Mouse (Mus musculus): ENCODE measurements at regions not wholly inside any gene's neighbourhood (a gene's known extent, or its start where the extent isn't known, plus 50 kb on each side); places are given as distances from the start of the nearest gene placed in this dataset.

DNA sequence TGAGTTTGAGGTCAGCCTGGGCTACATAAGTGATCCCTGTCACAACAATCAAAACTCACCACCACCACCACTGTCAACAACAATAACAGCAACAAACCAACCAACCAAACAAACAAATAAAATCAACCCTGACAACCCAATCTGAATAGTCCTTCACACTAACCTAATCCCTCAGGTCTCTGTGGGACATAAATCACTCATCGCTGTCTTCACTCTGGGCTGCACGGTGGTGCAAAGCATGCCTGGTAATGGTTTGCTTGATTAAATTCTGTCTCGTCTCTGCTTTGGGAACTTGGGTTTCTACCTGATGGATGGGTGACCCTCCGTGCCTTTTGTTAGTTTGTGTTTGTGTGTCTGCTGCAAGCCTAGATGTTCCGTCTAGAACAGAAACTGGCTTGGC lies 100.6 kb downstream of the Slc17a6 start:
- no peak overlapping the region for H3K4me2 ChIP-seq (replicated peaks)

DNA sequence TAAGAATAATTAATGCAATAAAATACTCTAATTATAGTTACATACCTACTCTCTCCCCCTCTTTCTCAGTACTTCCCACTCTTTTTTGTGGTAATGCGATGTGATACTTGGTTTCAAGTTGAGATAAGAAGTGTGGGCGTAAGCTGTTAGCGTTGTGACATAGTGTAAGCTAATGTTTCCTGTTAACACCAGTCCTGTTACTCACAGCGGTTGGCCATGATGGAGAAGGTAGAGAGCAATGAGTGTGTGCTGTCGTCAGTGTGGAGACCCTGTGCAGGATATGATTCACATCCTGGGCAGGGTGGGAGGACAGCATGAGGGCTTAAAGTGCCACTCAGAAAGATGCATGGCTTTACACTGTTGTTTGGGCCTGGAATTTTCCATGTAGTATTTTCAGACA lies 102.1 kb downstream of the Slc17a6 start:
- Histone ChIP-seq H3K9ac (no peak overlapping the region), H3K27ac (no peak overlapping the region), H3K4me3 (no peak overlapping the region), H3K36me3 (no peaks in the 10 kb centered on the region), H3K27me3 (no peaks in the 10 kb centered on the region), H3K4me1 (no peaks in the 10 kb centered on the region), H3K9me3 (no peaks in the 10 kb centered on the region), H3K4me2 (replicated peaks) (no peak overlapping the region)
- 73% methylated on average over 5 of the region's 5 CpGs for WGBS
- no peak for ATAC-seq (ENCODE audit: low FRiP score, low read depth)

More for the DNA sequence above, 100.6 kb downstream of the Slc17a6 start:
- Histone ChIP-seq H3K4me1 (no peaks in the 10 kb centered on the region), H3K36me3 (no peaks in the 10 kb centered on the region), H3K4me3 (no peak overlapping the region), H3K27ac (no peak overlapping the region), H3K27me3 (no peaks in the 10 kb centered on the region), H3K9me3 (no peaks in the 10 kb centered on the region), H3K9ac (no peak overlapping the region)
- WGBS = 35% methylated on average over 5 of the region's 5 CpGs
- ATAC-seq (ENCODE audit: low FRiP score, low read depth) = no peak

DNA sequence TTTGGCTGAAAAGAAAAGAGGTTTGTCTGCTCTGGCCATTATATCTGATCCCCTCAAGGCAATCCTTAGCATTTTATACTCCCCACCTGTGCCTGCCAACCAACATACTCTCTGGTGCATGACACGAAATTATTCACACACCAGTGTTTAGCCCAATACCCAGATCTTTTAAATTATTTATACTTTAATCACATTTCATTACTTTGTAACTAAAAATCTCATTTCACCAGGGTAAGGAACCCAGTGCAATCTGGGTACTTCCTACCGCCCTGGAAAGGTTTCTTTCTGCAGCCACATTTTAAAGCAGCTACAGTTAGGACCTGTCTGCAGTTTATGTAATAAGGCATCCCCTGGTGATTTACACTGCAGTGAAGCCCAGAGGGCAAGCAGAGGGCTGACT lies 114.5 kb downstream of the Slc17a6 start:
- peak; percentile 24; the same call in 1 of the 2 replicates for ATAC-seq (ENCODE audit: low FRiP score, low read depth)
- 11% methylated on average over 2 of the region's 2 CpGs for WGBS
- H3K4me1 ChIP-seq = peaks cover 10% of the 10 kb centered on the region; the same call in 1 of the 2 replicates
- H3K4me2 ChIP-seq (replicated peaks) = no peak overlapping the region
- H3K9ac ChIP-seq = no peak overlapping the region
- H3K27ac ChIP-seq = 0 out of 2 replicates have a peak overlapping the region, but pooled peaks have one; percentile 39
- no peaks in the 10 kb centered on the region for H3K27me3 ChIP-seq
- H3K36me3 ChIP-seq = no peaks in the 10 kb centered on the region
- H3K9me3 ChIP-seq = no peaks in the 10 kb centered on the region
- H3K4me3 ChIP-seq = no peak overlapping the region

DNA sequence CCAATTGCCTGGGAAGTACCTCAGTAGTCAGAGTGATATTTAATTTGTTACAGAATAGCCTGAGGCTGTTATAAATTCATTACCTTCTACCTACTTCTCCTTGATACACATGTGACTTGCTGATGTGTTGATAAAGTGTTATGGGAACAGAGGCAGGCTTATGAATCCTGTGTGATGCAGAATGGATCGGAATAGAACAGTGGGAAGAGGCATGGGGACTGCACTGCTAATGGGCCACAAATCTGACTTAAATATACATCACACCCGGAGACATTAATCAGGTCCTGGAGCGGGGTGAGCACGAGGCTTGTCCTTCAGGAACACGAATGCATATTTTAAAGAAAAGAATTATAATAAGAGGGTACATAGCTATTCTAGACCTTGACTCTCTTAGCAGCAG lies 117.8 kb downstream of the Slc17a6 start:
- H3K9me3 ChIP-seq = no peaks in the 10 kb centered on the region
- H3K4me3 ChIP-seq = no peak overlapping the region
- no peak overlapping the region for H3K4me2 ChIP-seq (replicated peaks)
- WGBS = 75% methylated on average over 5 of the region's 5 CpGs
- H3K27ac ChIP-seq = no peak overlapping the region
- H3K4me1 ChIP-seq = peaks cover 14% of the 10 kb centered on the region; the same call in 1 of the 2 replicates
- no peak for ATAC-seq (ENCODE audit: low FRiP score, low read depth)
- H3K27me3 ChIP-seq = no peaks in the 10 kb centered on the region
- no peak overlapping the region for H3K9ac ChIP-seq
- H3K36me3 ChIP-seq = no peaks in the 10 kb centered on the region

DNA sequence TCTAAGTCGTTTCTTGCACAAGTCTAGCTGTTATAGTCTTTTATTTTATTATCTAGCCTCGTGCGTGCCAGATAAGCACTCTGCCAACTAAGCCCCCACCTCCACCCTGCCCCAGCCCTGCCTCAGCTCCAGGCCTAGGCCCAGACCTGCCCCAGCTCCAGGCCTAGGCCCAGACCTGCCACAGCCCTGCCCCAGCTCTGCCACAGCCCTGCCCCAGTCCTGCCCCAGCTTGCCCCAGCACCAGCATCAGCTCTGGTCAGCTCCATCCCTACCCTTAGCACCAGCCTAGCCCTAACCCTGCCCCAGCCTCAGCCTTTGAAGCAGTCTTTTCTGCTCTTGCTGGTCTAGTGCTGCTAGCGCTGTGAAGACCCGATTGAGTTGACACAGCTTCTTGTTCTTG lies 119.1 kb downstream of the Slc17a6 start:
- Histone ChIP-seq H3K9ac (no peak overlapping the region), H3K9me3 (no peaks in the 10 kb centered on the region), H3K4me1 (peaks cover 14% of the 10 kb centered on the region; the same call in 1 of the 2 replicates), H3K36me3 (no peaks in the 10 kb centered on the region), H3K27me3 (no peaks in the 10 kb centered on the region), H3K4me2 (replicated peaks) (no peak overlapping the region), H3K4me3 (no peak overlapping the region), H3K27ac (no peak overlapping the region)
- WGBS = 71% methylated on average over 5 of the region's 5 CpGs
- no peak for ATAC-seq (ENCODE audit: low FRiP score, low read depth)

DNA sequence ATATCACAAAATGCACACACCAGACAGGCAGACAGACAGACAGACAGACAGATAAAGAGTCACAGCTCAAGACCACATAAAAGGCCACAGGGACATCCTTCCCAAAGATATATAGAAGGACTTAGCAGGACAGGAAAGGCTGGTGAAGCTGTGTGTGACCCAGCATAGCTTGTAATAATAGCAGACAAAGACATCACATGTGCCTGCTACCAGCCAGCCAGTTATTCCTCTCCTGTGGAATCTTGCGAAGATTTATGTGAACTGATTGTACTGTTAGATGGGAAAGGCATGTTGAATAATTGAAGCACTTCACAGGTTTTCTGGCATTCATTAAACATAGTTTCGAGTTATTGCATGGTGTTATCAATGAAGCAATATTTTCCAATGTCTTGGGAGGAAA lies 119.1 kb upstream of the Gas2 start:
- Histone ChIP-seq H3K4me1 (peaks cover 4% of the 10 kb centered on the region; the same call in 1 of the 2 replicates), H3K36me3 (no peaks in the 10 kb centered on the region), H3K27me3 (no peaks in the 10 kb centered on the region), H3K4me3 (no peak overlapping the region), H3K9me3 (no peaks in the 10 kb centered on the region), H3K9ac (no peak overlapping the region), H3K27ac (no peak overlapping the region), H3K4me2 (replicated peaks) (no peak overlapping the region)
- ATAC-seq (ENCODE audit: low FRiP score, low read depth) = no peak
- WGBS = 69% methylated on average over 2 of the region's 2 CpGs

DNA sequence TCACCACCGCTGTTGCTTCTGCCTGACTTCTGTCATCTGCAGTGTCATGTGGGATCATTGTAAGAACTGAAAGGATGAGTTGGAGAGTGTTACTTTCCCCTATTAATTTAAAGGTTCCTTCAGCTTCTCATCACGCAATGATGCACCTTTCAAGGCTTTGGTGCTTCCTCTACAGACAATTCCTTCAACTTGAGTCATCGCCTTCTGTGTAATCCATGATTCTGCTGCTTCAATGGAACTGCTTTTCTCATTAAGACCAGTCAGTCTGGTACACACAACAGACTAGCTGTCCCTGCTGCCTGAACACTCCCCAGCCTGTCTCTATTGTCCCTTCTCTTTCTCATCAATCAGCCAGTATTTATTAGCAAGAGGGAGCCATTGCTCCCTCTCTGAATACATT lies 116.2 kb upstream of the Gas2 start:
- no peak for ATAC-seq (ENCODE audit: low FRiP score, low read depth)

DNA sequence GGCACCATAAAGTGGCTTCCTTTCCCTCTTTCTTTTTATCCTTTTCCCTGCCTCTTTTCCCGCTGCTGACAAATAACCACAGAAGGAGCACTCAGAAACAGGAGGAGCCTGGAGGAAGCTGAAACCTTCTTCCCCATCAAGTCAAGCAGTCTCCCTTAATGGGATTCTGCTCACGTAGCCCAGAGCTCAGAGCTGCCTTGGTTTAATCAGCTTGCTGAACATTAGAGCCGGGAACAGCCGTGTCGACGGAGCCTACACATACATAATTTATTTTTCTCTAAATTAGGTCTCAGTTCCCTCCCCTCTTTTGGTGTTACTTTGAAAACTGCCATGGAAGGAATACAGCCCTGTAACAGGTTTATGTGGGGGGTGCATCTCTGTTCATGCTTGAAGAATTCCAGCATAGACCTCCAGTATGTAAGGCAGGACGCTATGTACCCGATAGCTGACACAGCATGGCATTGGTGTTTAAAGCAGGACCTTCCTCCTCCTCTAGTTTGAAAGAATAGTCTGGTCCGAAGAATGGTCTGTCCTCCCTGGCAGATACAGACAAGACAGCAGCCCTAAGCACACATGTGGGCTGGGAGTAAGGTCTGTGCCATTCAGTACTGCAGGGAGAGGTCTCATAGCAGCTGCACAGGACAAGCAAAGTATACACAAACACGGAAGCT lies 113.0 kb upstream of the Gas2 start:
- H3K4me3 ChIP-seq = no peak overlapping the region
- 39% methylated on average over 10 of the region's 10 CpGs for WGBS
- H3K4me2 ChIP-seq (replicated peaks) = no peak overlapping the region; the same call in 1 of the 2 replicates
- H3K27ac ChIP-seq = no peak overlapping the region
- H3K36me3 ChIP-seq = no peaks in the 10 kb centered on the region
- no peak overlapping the region for H3K9ac ChIP-seq
- H3K4me1 ChIP-seq = no peaks in the 10 kb centered on the region
- H3K9me3 ChIP-seq = no peaks in the 10 kb centered on the region
- H3K27me3 ChIP-seq = no peaks in the 10 kb centered on the region
- peak; percentile 36; the same call in 1 of the 2 replicates for ATAC-seq (ENCODE audit: low FRiP score, low read depth)

More for the DNA sequence above, 116.2 kb upstream of the Gas2 start:
- no peak overlapping the region for H3K9ac ChIP-seq
- 91% methylated on average over 3 of the region's 3 CpGs for WGBS
- H3K27ac ChIP-seq = no peak overlapping the region
- no peak overlapping the region for H3K4me3 ChIP-seq
- peaks cover 4% of the 10 kb centered on the region; the same call in 1 of the 2 replicates for H3K4me1 ChIP-seq
- no peaks in the 10 kb centered on the region for H3K9me3 ChIP-seq
- H3K4me2 ChIP-seq (replicated peaks) = no peak overlapping the region
- H3K27me3 ChIP-seq = no peaks in the 10 kb centered on the region
- H3K36me3 ChIP-seq = no peaks in the 10 kb centered on the region

DNA sequence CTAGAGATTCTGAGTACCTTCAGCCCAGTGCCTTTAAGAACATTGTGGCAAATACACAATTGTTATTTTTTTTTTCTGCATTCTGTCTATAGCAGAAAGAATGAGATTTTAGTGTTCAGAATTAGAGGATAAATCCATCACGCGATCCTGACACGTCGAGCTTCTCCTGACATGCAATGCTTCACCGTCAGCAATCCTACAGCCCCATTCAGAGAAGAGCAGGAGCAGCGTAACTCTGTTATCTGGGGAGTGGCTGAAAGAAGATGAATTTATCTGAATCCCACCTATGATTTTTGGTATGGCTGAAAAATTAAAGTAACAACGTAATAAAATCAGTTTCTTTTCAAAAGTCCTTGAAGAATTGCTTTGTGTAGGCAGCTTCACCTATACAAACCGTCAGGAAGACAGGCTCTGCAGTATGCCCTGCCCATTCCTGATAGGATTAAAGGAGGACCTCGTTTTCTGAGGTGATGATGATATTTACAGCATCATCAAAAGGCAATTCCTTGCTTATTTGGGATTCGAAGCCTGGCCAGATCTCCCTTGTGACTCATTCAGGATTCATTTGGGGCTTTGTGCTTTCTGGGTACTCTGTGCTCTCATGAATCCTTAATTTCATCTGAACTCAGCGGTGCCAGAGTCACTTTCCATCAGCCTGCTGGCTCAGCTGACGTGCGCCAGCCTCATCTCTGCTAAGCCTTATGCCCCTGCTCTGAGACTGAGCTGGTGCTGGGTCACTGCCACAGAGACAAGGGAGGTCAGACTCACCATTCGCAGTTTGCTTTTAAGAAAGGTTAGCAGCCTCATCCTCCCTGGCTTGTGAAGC lies 112.3 kb upstream of the Gas2 start:
- peaks cover 4% of the 10 kb centered on the region; the same call in 1 of the 2 replicates for H3K4me1 ChIP-seq
- H3K36me3 ChIP-seq = no peaks in the 10 kb centered on the region
- no peaks in the 10 kb centered on the region for H3K9me3 ChIP-seq
- 67% methylated on average over 14 of the region's 14 CpGs for WGBS
- no peak overlapping the region for H3K4me3 ChIP-seq
- H3K27me3 ChIP-seq = no peaks in the 10 kb centered on the region
- no peak overlapping the region for H3K9ac ChIP-seq
- no peak overlapping the region for H3K4me2 ChIP-seq (replicated peaks)
- ATAC-seq (ENCODE audit: low FRiP score, low read depth) = no peak
- H3K27ac ChIP-seq = no peak overlapping the region

DNA sequence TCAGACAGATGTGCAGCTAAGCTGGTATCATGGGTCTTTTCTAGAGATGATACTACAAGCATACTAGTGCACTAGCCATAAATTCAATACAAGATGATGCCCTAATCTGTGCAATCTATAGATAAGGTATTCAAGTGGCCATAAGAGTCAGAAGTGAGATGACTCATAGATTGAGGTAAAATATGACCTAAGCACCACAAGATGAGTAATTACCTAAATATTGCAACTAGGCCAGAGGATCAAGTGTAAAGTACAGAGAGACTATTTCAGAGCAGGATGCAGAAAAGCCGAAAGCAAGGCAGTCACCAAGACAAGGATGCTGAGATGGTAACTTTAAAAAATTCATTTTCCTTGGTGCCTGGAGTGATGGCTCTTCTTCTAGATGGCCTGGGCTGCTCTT lies 111.5 kb upstream of the Gas2 start:
- no peaks in the 10 kb centered on the region for H3K36me3 ChIP-seq
- WGBS = 94% methylated on average over 1 of the region's 1 CpGs
- no peak overlapping the region for H3K9ac ChIP-seq
- no peak overlapping the region for H3K4me2 ChIP-seq (replicated peaks)
- H3K9me3 ChIP-seq = no peaks in the 10 kb centered on the region
- no peaks in the 10 kb centered on the region for H3K27me3 ChIP-seq
- H3K4me3 ChIP-seq = no peak overlapping the region
- ATAC-seq (ENCODE audit: low FRiP score, low read depth) = no peak
- H3K27ac ChIP-seq = no peak overlapping the region
- peaks cover 10% of the 10 kb centered on the region; the same call in 1 of the 2 replicates for H3K4me1 ChIP-seq

DNA sequence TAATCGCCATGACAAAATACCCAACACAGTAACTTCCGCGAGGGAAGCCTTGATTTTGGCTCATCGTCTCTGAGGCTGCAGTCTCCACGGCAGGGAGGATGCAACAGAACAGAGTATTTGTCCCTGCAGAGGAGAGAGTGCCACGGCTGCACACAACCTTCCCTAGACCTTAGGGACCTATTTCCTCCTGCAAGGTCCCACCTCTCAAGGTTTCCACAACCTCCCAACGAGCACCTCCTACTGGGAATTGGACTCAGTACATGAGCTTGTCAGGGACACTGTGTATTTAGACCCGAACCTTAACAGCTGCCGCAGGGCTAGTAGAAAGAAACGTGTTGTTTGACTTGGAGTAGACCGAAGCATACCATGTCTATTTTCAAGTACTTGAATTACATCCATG lies 108.8 kb upstream of the Gas2 start:
- Histone ChIP-seq H3K9ac (no peak overlapping the region), H3K9me3 (no peaks in the 10 kb centered on the region), H3K4me2 (replicated peaks) (no peak overlapping the region), H3K4me1 (peaks cover 15% of the 10 kb centered on the region; the same call in 1 of the 2 replicates), H3K27ac (no peak overlapping the region), H3K4me3 (no peak overlapping the region), H3K36me3 (no peaks in the 10 kb centered on the region), H3K27me3 (no peaks in the 10 kb centered on the region)
- no peak for ATAC-seq (ENCODE audit: low FRiP score, low read depth)
- 80% methylated on average over 11 of the region's 11 CpGs for WGBS

DNA sequence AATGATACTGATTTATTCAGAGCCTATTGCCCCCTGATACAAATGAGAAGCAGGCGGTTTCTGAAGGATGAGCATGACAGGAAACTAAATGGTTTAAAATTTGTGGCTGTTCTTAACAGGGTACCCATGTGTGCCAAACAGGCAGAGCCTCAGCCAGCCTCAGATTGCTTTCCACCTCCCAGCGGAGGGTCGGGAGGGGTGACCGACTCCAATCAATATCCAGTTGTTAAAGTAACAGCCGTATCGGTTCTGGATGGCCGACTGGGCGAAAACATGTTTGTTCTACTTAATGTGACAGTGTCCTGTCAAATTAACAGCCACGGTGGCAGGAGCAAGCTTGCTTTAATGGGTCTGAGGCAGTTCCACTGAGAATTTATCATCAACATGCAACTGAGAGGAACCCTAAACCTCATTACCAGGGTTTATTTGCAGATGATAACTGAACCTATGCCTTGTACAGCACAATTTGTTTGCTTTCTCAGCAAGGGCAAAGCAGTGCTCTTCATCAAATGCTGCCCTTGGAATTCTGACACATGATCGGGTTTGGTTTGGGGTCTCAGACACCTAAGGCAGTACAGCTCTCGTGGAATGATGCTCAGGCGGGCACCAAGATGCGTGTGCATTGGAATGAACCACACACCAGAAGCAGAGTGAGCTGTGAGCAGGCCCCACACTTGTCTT lies 107.5 kb upstream of the Gas2 start:
- peaks cover 18% of the 10 kb centered on the region for H3K4me1 ChIP-seq
- no peaks in the 10 kb centered on the region for H3K36me3 ChIP-seq
- no peak overlapping the region for H3K4me2 ChIP-seq (replicated peaks)

More for the DNA sequence above, 107.5 kb upstream of the Gas2 start:
- 45% methylated on average over 13 of the region's 13 CpGs for WGBS
- ATAC-seq (ENCODE audit: low FRiP score, low read depth) = no peak
- H3K9ac ChIP-seq = no peak overlapping the region
- peak overlapping the region; percentile 58; the same call in 1 of the 2 replicates for H3K27ac ChIP-seq
- H3K4me3 ChIP-seq = no peak overlapping the region
- no peaks in the 10 kb centered on the region for H3K9me3 ChIP-seq
- no peaks in the 10 kb centered on the region for H3K27me3 ChIP-seq
